Mouse (Mus musculus): Measurements from ENCODE around the gene Napepld. TPM values are rescaled to one million over a fixed set of nuclear protein-coding genes. Genes with fewer than 3 reads are reported as not detected.

Gene Napepld
- total RNA-seq, 1 experiment: 4.3 TPM

DNA sequence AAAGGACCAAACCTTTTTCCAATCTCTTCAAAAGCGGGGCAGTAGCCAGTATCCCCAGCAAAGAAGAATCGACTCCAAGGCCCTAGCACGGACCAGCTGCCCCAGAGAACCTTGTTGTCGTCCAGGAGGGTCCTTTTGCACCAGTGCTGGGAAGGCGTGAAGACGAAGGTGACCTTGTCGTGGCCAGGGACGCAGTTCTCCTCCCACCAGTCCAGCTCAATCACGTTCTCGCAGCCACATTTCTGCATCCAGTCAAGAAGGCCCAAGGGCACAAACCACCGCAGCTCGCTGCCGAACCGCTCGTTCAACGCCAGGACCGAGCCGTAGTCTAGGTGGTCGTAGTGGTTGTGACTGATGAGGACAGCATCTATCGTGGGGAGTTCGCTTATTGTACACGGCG is 25.7 kb downstream of the Napepld start:
- no peak for DNase-seq (ENCODE audit: low read depth, low spot score)
- no peak for TF ChIP-seq ZC3H11A (IDR thresholded peaks at IDR 0.05; ENCODE audit: borderline replicate concordance, low read depth, low read length)
- TF ChIP-seq CHD2 (IDR thresholded peaks at IDR 0.05; ENCODE audit: low read depth, low read length): no peak
- TF ChIP-seq MAFK (IDR thresholded peaks at IDR 0.05; ENCODE audit: insufficient read depth, low read depth, low read length): no peak
- no peak for TF ChIP-seq HCFC1 (IDR thresholded peaks at IDR 0.05; ENCODE audit: borderline replicate concordance, insufficient read depth, low read length)
- TF ChIP-seq ZNF384 (IDR thresholded peaks at IDR 0.05; ENCODE audit: low read depth, low read length): no peak
- Histone ChIP-seq H3K4me3 (ENCODE audit: insufficient read depth in 1 of 2, low read depth in 1 of 2, low read length in 2 of 2, poor library complexity in 1 of 2, severe bottlenecking in 1 of 2) (peak overlapping the region; percentile 34 to 48), H3K36me3 (ENCODE audit: control insufficient read depth, insufficient read depth, low read length, poor library complexity, severe bottlenecking) (no peaks in the 10 kb centered on the region), H3K4me1 (ENCODE audit: control insufficient read depth in 2 of 2, insufficient read depth in 2 of 2, low read length in 2 of 2, poor library complexity in 1 of 2) (peaks cover 11 to 13% of the 10 kb centered on the region in 2 experiments), H3K9me3 (ENCODE audit: control insufficient read depth, insufficient read depth, low read depth, low read length) (no peaks in the 10 kb centered on the region), H3K9ac (ENCODE audit: insufficient read depth, low read depth, low read length, poor library complexity, severe bottlenecking) (peak overlapping the region; percentile 61), H3K27ac (ENCODE audit: insufficient read depth, low read depth, low read length, poor library complexity, severe bottlenecking) (no peak overlapping the region)
- in situ Hi-C loops (cut with MboI; ENCODE audit: low sequenced_read_pairs in 2 of 2, unreplicated experiment in 2 of 2): no loop called here

DNA sequence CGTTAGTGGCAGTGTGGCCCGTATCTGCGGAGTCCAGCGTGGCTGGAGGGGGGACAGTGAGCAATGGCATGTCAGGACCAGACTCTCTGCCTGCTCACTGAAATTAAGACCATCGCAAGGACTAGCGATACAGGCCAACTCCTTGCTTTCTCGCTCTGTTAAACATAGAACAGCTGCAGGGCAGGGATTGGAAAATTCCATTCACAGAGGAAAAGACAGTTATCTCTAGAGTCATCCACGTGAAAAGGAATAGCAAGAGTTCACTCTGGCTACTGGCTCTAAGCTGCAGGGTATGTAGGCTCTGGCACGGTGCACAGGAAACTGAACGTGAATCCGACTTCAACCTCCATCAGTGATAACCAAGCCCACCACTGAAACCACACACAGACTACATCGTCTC is 26.2 kb downstream of the Napepld start:
- TF ChIP-seq ZNF384 (IDR thresholded peaks at IDR 0.05; ENCODE audit: low read depth, low read length) (no peak), CHD2 (IDR thresholded peaks at IDR 0.05; ENCODE audit: low read depth, low read length) (no peak), HCFC1 (IDR thresholded peaks at IDR 0.05; ENCODE audit: borderline replicate concordance, insufficient read depth, low read length) (no peak), MAFK (IDR thresholded peaks at IDR 0.05; ENCODE audit: insufficient read depth, low read depth, low read length) (no peak), ZC3H11A (IDR thresholded peaks at IDR 0.05; ENCODE audit: borderline replicate concordance, low read depth, low read length) (no peak)
- peak overlapping the region; percentile 34 to 48; a peak in 3 of 4 replicates for H3K4me3 ChIP-seq (ENCODE audit: insufficient read depth in 1 of 2, low read depth in 1 of 2, low read length in 2 of 2, poor library complexity in 1 of 2, severe bottlenecking in 1 of 2)
- peak overlapping the region; percentile 61; the same call in 1 of the 2 replicates for H3K9ac ChIP-seq (ENCODE audit: insufficient read depth, low read depth, low read length, poor library complexity, severe bottlenecking)
- in situ Hi-C loops (cut with MboI; ENCODE audit: low sequenced_read_pairs in 2 of 2, unreplicated experiment in 2 of 2): no loop called here
- no peaks in the 10 kb centered on the region for H3K9me3 ChIP-seq (ENCODE audit: control insufficient read depth, insufficient read depth, low read depth, low read length)
- no peak for DNase-seq (ENCODE audit: low read depth, low spot score)
- no peak overlapping the region for H3K27ac ChIP-seq (ENCODE audit: insufficient read depth, low read depth, low read length, poor library complexity, severe bottlenecking)
- H3K4me1 ChIP-seq (ENCODE audit: control insufficient read depth in 2 of 2, insufficient read depth in 2 of 2, low read length in 2 of 2, poor library complexity in 1 of 2): peaks cover 11 to 13% of the 10 kb centered on the region in 2 experiments
- H3K36me3 ChIP-seq (ENCODE audit: control insufficient read depth, insufficient read depth, low read length, poor library complexity, severe bottlenecking): no peaks in the 10 kb centered on the region

GRCm38 (mm10) chr5:21673742-21674141 is 27.5 kb downstream of the Napepld start:
- H3K36me3 ChIP-seq (ENCODE audit: control insufficient read depth, insufficient read depth, low read length, poor library complexity, severe bottlenecking): no peaks in the 10 kb centered on the region; the same call in 1 of the 2 replicates
- TF ChIP-seq ZC3H11A (IDR thresholded peaks at IDR 0.05; ENCODE audit: borderline replicate concordance, low read depth, low read length): no peak
- no peak for TF ChIP-seq MAFK (IDR thresholded peaks at IDR 0.05; ENCODE audit: insufficient read depth, low read depth, low read length)
- TF ChIP-seq ZNF384 (IDR thresholded peaks at IDR 0.05; ENCODE audit: low read depth, low read length): no peak
- no peak for TF ChIP-seq HCFC1 (IDR thresholded peaks at IDR 0.05; ENCODE audit: borderline replicate concordance, insufficient read depth, low read length)
- no peak for TF ChIP-seq CHD2 (IDR thresholded peaks at IDR 0.05; ENCODE audit: low read depth, low read length)

DNA sequence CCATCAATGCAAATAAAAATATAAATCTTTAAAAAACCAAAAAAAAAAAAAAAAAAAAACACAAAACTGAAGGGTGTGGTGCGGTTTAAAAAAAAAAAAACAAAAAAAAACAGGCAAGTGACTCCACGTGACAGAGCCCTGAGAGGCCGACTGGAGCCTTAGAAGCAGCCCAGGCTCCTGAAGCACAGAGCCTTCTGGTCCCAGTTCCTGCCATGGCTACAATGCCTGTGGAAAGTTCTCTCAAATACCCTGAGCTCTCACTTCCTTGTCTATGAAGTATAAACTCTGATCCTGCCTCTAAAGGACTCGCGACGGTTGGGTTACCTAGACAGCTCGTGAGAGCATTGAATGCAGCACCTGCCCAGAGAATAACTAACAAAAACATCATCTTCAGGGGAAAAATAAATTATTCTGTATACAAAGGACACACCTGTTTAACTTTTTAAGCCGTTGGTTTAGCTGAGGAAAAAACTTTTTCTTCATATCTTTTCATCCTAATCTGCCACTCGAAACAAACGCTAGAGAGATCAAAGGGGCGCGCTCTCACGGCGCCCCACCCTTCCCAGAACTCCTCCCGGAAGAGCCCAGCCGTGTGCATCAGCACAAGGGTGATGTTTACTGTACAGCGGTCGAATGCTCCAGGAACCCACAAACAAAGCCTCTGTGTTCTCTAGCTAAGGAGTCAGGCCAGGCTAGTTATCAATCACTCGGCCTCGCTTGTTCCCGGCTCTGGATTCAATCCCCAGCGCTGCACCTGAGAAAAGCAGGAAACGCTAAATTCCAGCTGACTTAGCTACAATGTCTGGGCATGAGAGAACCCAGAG is 28.2 kb downstream of the Napepld start:
- Histone ChIP-seq H3K9me3 (ENCODE audit: control insufficient read depth, insufficient read depth, low read depth, low read length) (no peaks in the 10 kb centered on the region), H3K4me1 (ENCODE audit: control insufficient read depth in 2 of 2, insufficient read depth in 2 of 2, low read length in 2 of 2, poor library complexity in 1 of 2) (peaks cover 11 to 13% of the 10 kb centered on the region in 2 experiments), H3K36me3 (ENCODE audit: control insufficient read depth, insufficient read depth, low read length, poor library complexity, severe bottlenecking) (no peaks in the 10 kb centered on the region; the same call in 1 of the 2 replicates), H3K9ac (ENCODE audit: insufficient read depth, low read depth, low read length, poor library complexity, severe bottlenecking) (peak overlapping the region; percentile 47; the same call in 1 of the 2 replicates), H3K27ac (ENCODE audit: insufficient read depth, low read depth, low read length, poor library complexity, severe bottlenecking) (peak overlapping the region; percentile 6; the same call in 1 of the 2 replicates), H3K4me3 (ENCODE audit: insufficient read depth in 1 of 2, low read depth in 1 of 2, low read length in 2 of 2, poor library complexity in 1 of 2, severe bottlenecking in 1 of 2) (peak overlapping the region; percentile 25 to 66; a peak in 3 of 4 replicates)
- no peak for TF ChIP-seq CHD2 (IDR thresholded peaks at IDR 0.05; ENCODE audit: low read depth, low read length)
- DNase-seq (ENCODE audit: low read depth, low spot score): no peak
- in situ Hi-C loops (cut with MboI; ENCODE audit: low sequenced_read_pairs in 2 of 2, unreplicated experiment in 2 of 2): no loop called here

More at GRCm38 (mm10) chr5:21673742-21674141, 27.5 kb downstream of the Napepld start:
- Histone ChIP-seq H3K4me1 (ENCODE audit: control insufficient read depth in 2 of 2, insufficient read depth in 2 of 2, low read length in 2 of 2, poor library complexity in 1 of 2) (peaks cover 11 to 13% of the 10 kb centered on the region in 2 experiments), H3K9me3 (ENCODE audit: control insufficient read depth, insufficient read depth, low read depth, low read length) (no peaks in the 10 kb centered on the region), H3K9ac (ENCODE audit: insufficient read depth, low read depth, low read length, poor library complexity, severe bottlenecking) (no peak overlapping the region), H3K27ac (ENCODE audit: insufficient read depth, low read depth, low read length, poor library complexity, severe bottlenecking) (no peak overlapping the region; the same call in 1 of the 2 replicates), H3K4me3 (ENCODE audit: insufficient read depth in 1 of 2, low read depth in 1 of 2, low read length in 2 of 2, poor library complexity in 1 of 2, severe bottlenecking in 1 of 2) (0 out of 4 replicates have a peak overlapping the region, but pooled peaks of 1 of the 2 experiments have one; percentile 66)
- in situ Hi-C loops (cut with MboI; ENCODE audit: low sequenced_read_pairs in 2 of 2, unreplicated experiment in 2 of 2): no loop called here
- no peak for DNase-seq (ENCODE audit: low read depth, low spot score)

All from ES-E14 (cell line).